Mouse (Mus musculus): ENCODE data around the gene Srebf2.

- TF ChIP-seq CTCF (IDR thresholded peaks at IDR 0.05; ENCODE audit: low read depth) (no peak), EP300 (IDR thresholded peaks at IDR 0.05; ENCODE audit: low read depth) (no peak)
Observed at GRCm38 (mm10) chr15:82158243-82159035, 11.5 kb downstream of the Srebf2 start.
